Mouse (Mus musculus): ENCODE measurements around the gene Hist1h2ah.

The Hist1h2ah gene

GRCm38 (mm10) chr13:22007872-22008271 is 27.5 kb downstream of the Hist1h2ah start:
- no peak for DNase-seq

- DNase-seq, result no peak
Measured at GRCm38 (mm10) chr13:22007121-22007510, 28.3 kb downstream of the Hist1h2ah start.

- peak; percentile 72 for DNase-seq
Measured at GRCm38 (mm10) chr13:22006334-22007120, 28.8 kb downstream of the Hist1h2ah start.

DNA sequence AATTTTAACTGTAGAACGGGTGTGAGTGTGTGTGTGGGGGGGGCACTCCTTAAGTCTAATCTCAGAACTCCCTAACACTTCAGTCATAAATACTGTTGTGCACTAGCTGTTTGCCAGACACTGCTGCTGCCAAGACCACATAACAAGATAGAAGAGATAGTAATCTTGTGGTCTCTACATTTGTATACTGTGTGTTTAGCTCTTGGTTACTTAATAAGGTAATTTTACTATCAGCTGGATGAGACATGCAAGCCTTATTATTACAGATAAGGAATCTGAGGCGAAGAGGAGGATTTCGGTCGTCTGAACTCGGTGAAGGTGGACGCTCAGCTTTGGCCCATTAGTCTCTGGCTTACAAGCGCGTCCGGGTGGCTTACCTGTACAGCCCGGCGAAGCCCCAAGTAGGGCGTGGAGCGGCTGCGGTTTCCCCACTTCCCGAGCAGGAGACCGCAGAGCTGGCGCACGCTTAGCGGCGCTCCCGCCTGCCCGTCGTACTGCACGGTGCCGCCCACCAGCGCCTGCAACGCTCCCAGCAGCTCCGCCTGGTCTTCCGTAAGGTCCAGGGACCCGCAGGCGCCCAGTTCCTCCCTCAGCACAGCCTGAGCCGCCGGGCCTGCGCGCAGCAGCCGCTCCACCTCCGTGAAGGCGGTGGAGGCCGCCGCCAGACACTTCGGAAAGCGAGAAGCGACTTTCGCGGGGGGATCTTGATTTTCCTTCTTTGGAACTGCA is 29.6 kb downstream of the Hist1h2ah start:
- DNase-seq, result peak; percentile 51

DNA sequence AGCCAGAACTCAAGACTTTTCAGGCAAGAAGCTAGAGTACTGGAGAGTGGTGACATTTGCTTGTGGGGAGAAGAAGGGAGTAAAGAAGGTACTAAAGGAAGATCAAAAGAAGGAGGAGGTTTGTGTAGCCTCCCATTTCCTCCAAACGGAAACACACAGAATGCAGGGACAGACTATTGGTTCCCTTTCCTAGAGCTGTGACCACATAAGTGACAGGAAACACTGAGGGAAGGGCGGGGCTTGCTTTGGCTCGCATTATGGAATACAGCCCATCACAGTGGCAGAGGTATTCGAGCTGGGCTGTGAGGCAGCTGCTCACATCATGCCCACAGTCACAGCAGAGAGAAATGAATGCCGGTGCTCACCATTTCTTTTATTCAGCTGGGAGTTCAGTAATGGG is 33.5 kb downstream of the Hist1h2ah start:
- DNase-seq, result no peak

DNA sequence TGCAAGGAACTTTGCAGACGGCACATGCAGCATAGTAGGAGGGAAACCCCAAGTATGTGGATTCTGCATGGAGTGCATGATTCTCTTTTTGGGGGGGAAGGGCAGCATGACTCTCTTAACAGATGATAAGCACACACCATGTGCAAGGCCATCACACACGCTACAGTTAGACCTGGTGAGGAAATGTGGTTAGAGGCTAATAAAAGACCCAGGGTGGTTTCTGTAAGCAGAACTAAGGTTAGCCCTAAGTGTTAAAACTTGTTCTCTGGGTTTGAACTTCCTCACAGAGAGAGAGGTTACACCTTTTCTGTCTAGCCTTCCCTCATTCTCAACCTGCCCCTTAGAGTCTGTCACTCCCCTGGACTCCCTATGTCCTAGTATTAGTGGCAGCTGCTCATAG is 34.0 kb downstream of the Hist1h2ah start:
- DNase-seq, result no peak

DNA sequence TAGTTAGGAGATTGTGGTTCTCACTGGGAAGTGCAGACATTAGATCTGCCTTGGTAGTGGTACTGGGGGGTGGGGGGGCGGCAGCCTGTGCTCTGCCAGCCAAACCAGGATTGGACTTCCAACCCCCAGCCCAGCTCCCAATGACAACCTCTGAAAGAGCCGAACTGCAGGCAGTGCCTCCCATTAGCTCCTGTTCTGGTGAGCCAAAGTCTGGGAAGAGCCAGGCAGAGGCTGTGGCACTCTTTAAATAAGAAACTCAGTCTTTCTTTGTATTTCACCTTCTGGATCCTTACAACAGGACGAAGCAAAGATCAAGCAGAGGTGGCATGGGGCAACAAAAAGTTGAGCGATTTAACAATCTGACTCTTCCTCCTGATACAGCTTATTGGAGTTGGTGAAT is 36.2 kb downstream of the Hist1h2ah start:
- no peak for DNase-seq

DNA sequence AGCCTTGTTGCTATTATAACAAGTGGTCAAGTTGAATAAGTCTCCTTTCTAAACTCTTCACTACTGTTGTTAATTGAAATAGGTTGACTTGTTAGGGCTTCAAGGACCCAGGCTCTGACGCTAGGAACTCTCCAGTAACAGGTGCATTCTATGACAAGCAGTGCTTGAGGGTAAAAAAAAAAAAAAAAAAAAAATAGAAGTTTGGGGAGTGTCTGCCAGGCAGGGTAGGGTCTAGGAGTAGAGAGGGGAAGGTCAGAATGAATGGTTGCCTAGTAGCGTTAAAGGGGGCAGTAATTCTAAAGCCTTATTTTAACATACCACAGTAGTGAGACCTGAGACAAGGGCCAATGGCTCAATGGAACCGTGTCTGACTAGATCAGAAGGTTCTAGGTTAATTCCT is 37.0 kb downstream of the Hist1h2ah start:
- no peak for DNase-seq

DNA sequence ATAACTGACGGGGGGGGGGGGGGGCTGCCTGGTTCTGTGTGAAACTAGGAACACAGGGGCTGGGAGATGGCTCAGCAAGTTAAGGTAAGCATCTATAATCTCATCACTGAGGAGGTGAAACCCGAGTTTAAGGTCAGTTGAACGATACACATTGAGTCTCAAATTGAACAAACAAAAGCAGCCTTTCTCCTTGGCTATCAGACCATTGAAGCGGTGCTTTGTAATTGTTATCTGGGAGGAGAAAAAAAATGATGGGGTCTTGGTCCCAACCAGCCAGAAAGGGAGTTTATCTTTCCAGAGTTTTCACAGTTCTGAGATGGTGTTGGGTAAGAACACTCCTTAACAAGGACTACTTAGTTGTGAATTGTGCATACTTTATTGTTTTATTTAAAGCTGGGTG is 37.5 kb downstream of the Hist1h2ah start:
- no peak for DNase-seq

- no peak for DNase-seq
Measured at GRCm38 (mm10) chr13:21997201-21997820, 38.1 kb downstream of the Hist1h2ah start.

DNA sequence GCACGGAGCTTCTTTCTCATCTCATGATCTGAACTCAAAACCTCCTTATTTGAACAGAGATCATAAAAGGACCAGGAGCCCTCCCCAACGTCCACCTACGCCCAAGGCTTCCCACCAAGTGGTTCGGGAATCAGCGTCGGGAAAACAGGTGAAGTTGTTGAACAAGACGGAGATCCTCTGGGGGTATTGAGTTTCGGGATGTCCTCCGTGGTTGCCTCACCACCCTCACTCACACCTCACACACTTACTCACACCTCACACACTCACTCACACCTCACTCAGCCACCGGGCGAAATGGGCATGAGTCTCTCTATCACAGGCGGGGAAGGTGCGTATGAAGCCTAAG is 38.6 kb downstream of the Hist1h2ah start:
- DNase-seq, result no peak

DNA sequence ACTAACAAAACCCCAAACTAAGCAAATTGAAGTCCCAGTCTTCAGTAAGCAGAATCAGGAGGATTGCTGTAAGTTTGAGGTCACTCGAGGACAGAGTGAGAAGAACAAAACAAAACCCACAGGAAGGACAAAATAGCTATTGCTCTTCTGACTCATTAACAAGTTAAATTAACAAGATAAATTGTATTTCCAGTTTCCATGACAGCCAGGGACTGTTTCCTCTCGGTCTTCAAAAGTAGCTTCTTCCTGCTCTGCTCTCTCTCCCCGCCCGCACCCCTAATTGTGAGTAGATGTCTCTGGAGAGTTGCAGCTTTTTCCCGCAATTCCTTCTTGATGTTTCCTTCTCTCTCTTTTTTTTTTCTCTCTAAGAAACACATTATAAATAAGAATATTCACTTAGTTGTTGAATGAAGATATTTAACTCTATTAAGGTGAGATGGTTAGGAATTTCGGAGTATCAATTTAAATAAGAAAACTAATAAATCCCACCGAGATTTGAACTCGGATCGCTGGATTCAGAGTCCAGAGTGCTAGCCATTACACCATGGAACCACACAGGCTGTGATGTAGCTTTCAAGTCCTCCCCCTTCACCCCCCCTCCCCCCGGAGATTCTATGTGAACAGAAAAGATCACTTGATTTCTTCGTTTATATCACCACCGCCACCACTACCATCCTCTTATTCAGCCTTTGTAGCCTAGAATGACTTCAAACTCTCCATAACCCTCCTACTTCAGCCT is 39.1 kb downstream of the Hist1h2ah start:
- no peak for DNase-seq

DNA sequence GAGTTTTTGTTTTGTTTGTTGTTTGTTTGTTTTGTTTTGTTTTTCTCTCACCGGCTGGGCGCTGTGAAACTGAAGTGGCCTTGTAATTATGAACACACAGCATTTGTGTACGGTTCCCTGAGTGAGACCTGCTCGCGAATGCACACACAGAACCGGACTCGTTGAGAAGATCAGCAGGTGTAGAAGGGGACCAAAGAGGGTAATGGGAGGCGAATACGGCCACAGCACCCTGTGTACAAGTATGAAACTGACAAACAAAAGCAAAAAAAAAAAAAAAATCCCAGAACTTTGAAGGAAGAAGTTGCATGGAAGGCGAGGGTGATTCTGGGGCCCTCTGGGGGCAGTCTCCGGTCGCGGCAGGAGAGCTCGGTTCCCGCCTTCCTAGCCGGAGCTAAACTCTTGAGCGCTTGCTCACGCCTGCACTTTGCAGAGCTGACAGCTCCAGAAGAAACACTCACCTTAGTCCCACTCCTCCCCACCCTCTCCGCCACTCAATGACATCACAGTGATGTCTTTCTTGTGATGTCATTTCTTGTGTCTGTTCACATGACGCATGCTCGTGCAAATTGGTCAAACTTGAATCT is 39.9 kb downstream of the Hist1h2ah start:
- peak; percentile 44 for DNase-seq

GRCm38 (mm10) chr13:21994896-21995295 is 40.5 kb downstream of the Hist1h2ah start:
- DNase-seq, result no peak

DNA sequence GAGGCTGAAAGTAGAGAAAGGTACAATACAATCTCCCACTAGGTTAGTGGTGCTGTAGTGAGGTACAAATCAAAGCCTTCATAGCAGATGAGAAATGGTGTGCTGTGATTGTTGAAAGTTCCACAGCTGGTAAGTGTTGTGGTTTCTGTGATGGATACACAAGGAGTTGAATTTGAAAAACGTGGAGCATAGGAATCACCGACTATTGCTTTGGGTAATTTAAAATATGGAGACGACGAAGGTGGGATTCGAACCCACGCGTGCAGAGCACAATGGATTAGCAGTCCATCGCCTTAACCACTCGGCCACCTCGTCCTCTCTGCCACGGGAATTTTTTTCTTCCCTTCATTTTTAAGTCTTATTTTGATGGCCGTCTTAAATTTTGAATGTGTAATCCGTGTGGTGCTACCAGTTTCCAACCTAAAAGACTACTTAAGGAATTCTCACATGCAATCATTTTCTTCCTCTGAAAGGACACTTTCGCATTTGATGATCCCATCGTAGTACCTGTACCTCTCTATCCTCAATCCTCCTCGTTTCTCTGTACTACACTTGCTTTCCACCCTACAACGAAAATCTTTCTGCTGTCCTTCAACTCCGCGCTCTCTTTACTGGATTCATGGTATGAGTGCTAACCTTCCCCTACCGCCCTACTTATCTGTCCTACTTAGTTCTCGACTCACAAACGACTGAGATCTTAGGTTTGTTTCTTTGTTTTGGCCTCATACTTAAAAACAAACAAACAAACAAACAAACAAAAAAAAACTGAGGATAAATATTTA is 41.2 kb downstream of the Hist1h2ah start:
- no peak for DNase-seq

GRCm38 (mm10) chr13:21992550-21992949 is 42.8 kb downstream of the Hist1h2ah start:
- no peak for DNase-seq
